ENCODE assay signal across 8 mouse cellular contexts in genomic region chr11:78327634-78328511, GRCm38 (mm10). TPM values are rescaled to one million over a fixed set of nuclear protein-coding genes. Genes with fewer than 3 reads are reported as not detected.
A peak's percentile ranks its signal among the peaks of the same experiment; 100 is the strongest.
DNase-seq lines count a peak whose midpoint lies in the region; ATAC-seq and TF ChIP-seq lines count a peak whose summit lies in the region.

Gene Pigs (plus strand): TSS chr11:78328415.

- peak; percentile 92 for ATAC-seq in Patski
- peak; percentile 94 for ATAC-seq in hindbrain, embryonic 14.5 days (ENCODE audit: low FRiP score)

- DNase-seq in Patski (ENCODE audit: low read depth, low spot score): peak; percentile 42
- peak; percentile 99 for DNase-seq in cerebellum, postnatal 14 days
- peak; percentile 83 to 90 for DNase-seq in frontal cortex, postnatal 25 days (ENCODE audit: low spot score in 2 of 2)
- DNase-seq in hindbrain, embryonic 14.5 days (ENCODE audit: low spot score): peak; percentile 91
- DNase-seq in layer of hippocampus, postnatal 36 days: peak; percentile 94 to 95
- peak; percentile 99 for DNase-seq in lung, postnatal 36 days
- DNase-seq in retina, postnatal 1 day: peak; percentile 96
- peak; percentile 92 to 93 for DNase-seq in urinary bladder, adult 18-20 months (ENCODE audit: low spot score in 2 of 2)

- H3K27ac ChIP-seq in hindbrain, embryonic 14.5 days: no peak within 1 kb of the TSS

- H3K9ac ChIP-seq in hindbrain, embryonic 14.5 days: peak within 1 kb of the TSS; percentile 74

- WGBS in hindbrain, embryonic 14.5 days: 12% methylated on average over 37 of the region's 37 CpGs

- H3K4me2 ChIP-seq in hindbrain, embryonic 14.5 days (replicated peaks): peak within 1 kb of the TSS; percentile 82

- H3K36me3 ChIP-seq in hindbrain, embryonic 14.5 days (replicated peaks; ENCODE audit: control insufficient read depth, insufficient read depth): peaks cover 11% of the 10 kb centered on the region; the same call in 1 of the 2 replicates

- TF ChIP-seq CTCF in Patski (IDR thresholded peaks at IDR 0.05): no peak

- CTCF ChIA-PET in Patski (lab: Charles Lee): interaction anchor here (1.1 to 1.5 kb wide), 6 partner anchors 9 to 76 kb away, joined by 3 to 7 read pairs (median 4); no protein-coding TSS in a partner anchor

- H3K27me3 ChIP-seq in Patski: no peaks in the 10 kb centered on the region
- no peaks in the 10 kb centered on the region for H3K27me3 ChIP-seq in hindbrain, embryonic 14.5 days (ENCODE audit: control insufficient read depth, insufficient read depth, low read length)

- H3K9me3 ChIP-seq in hindbrain, embryonic 14.5 days (ENCODE audit: control insufficient read depth, low read length): no peaks in the 10 kb centered on the region

- peak within 1 kb of the TSS; percentile 78 for H3K4me3 ChIP-seq in hindbrain, embryonic 14.5 days (replicated peaks; ENCODE audit: low read length)

- POLR2A ChIA-PET in Patski (lab: Charles Lee): interaction anchor here (0.7 to 1.6 kb wide), 4 partner anchors 10 to 40 kb away, joined by 3 to 4 read pairs (median 4); no protein-coding TSS in a partner anchor

- peaks cover 13% of the 10 kb centered on the region for H3K4me1 ChIP-seq in hindbrain, embryonic 14.5 days (replicated peaks; ENCODE audit: control insufficient read depth, insufficient read depth, low read length)

- in situ Hi-C loops in Patski (cut with MboI; ENCODE audit: low pct_unique_long_range_greater_than_20kb): no loop called here

RNA-seq across cellular contexts. Expression of gene Pigs, which starts in this region (rescaled TPM):
- polyA plus RNA-seq in Patski (2021): 96.5 TPM
- polyA plus RNA-seq in hindbrain, embryonic 14.5 days (2014; fragmentation: Nextera tagmentation; extraction: Ambion mirVana): 76.4 and 76.5 TPM in 2 replicates
- 10 to 100 TPM; 57.9 to 59.0 TPM for total RNA-seq in layer of hippocampus, postnatal 36 days (2021)

Comparison
In these comparisons a context has a peak if more than half of its experiments do, and no peak if none do; other contexts are left out.
1. DNase-seq: peak in every context shown above with its lines; median percentile 99 in cerebellum, postnatal 14 days; 99 in lung, postnatal 36 days; 96 in retina, postnatal 1 day; 94 in layer of hippocampus, postnatal 36 days; 92 in urinary bladder, adult 18-20 months; 91 in hindbrain, embryonic 14.5 days; 86 in frontal cortex, postnatal 25 days; 42 in Patski.